Mouse (Mus musculus): ENCODE results near the gene Hemk1.

GRCm38 (mm10) chr9:107290897-107291296 is 47.3 kb downstream of the Hemk1 start:
- peak; percentile 92 for TF ChIP-seq CTCF (IDR thresholded peaks at IDR 0.05; ENCODE audit: borderline replicate concordance, control insufficient read depth, extremely low read depth, insufficient read depth, low read length, poor library complexity)
- no peak for TF ChIP-seq POLR2A (IDR thresholded peaks at IDR 0.05; ENCODE audit: control insufficient read depth, extremely low read depth, insufficient read depth, low read length, poor library complexity)

Data from thymus, adult 2 months (tissue).